Mouse (Mus musculus) limb, embryonic 15.5 days (tissue): ENCODE data around the gene Tmem81. TPM values are rescaled to one million over a fixed set of nuclear protein-coding genes. Genes with fewer than 3 reads are reported as not detected.
"Not testable (repeated sequence)": the region's sequence is repeated elsewhere in the genome, so short reads cannot be mapped to it uniquely, and the experiment has no call there.

ENCODE experiments used
- ATAC-seq: fragments of 200-750 bp; cut with Nextera tagmentation; 2 replicates; pipeline ENCODE4 v1.8.0; 2017; ENCODE audit warnings: low read depth, moderate TSS enrichment; ENCODE audit not compliant: insufficient number of reproducible peaks, low FRiP score, low TSS enrichment
- H3K27ac ChIP-seq: fragments of 300-500 bp; sonication (generic); 2 replicates; pipeline ENCODE4 v1.5.1; 2015; ENCODE audit warnings: moderate library complexity, mild to moderate bottlenecking, inconsistent platforms
- H3K27me3 ChIP-seq: fragments of 300-500 bp; sonication (generic); 2 replicates; pipeline ENCODE4 v1.6.1; 2015; ENCODE audit warnings: inconsistent platforms
- H3K36me3 ChIP-seq: fragments of 300-500 bp; sonication (generic); 2 replicates; pipeline ENCODE4 v1.6.1; 2015; ENCODE audit warnings: inconsistent platforms
- H3K4me1 ChIP-seq: fragments of 300-500 bp; sonication (generic); 2 replicates; pipeline ENCODE4 v1.6.1; 2015; ENCODE audit warnings: inconsistent platforms
- H3K4me2 ChIP-seq: fragments of 300-500 bp; sonication (generic); 2 replicates; pipeline ENCODE4 v1.6.1; 2015; ENCODE audit warnings: mild to moderate bottlenecking, inconsistent platforms
- H3K4me3 ChIP-seq: fragments of 300-500 bp; sonication (generic); 2 replicates; pipeline ENCODE4 v1.5.1; 2015; ENCODE audit warnings: mild to moderate bottlenecking, inconsistent platforms
- H3K9ac ChIP-seq: fragments of 300-500 bp; sonication (generic); 2 replicates; pipeline ENCODE4 v1.6.1; 2015; ENCODE audit warnings: inconsistent platforms
- H3K9me3 ChIP-seq: fragments of 300-500 bp; sonication (generic); 2 replicates; pipeline ENCODE4 v1.6.1; 2016; ENCODE audit warnings: inconsistent platforms
- WGBS: fragments of 180-500 bp; shearing (Covaris S2); methylation state at CpG from one replicate; pipeline ENCODE4 v1.1.7; 2015; 5-methylcytosine and 5-hydroxymethylcytosine counted together
- polyA plus RNA-seq: library from polyadenylated mRNA; unstranded; fragments of >200 nt; fragmentation: Nextera tagmentation; extraction: Ambion mirVana; gene quantifications from 2 replicates; pipeline ENCODE4 v1.2.1, GENCODE M21; 2015

Tmem81 gene
- 1.3 TPM in 2 replicates for polyA plus RNA-seq

GRCm38 (mm10) chr1:132506058-132506457 is at the start of gene Tmem81:
TSS of gene Tmem81 (plus strand) at chr1:132506230.
- Histone ChIP-seq H3K9ac (no peak within 1 kb of the TSS), H3K4me3 (no peak within 1 kb of the TSS), H3K4me2 (no peak within 1 kb of the TSS), H3K4me1 (no peaks in the 10 kb centered on the region), H3K36me3 (peaks cover 71% of the 10 kb centered on the region), H3K27ac (no peak within 1 kb of the TSS), H3K9me3 (no peaks in the 10 kb centered on the region), H3K27me3 (no peaks in the 10 kb centered on the region)
- WGBS: 90% methylated on average over 7 of the region's 7 CpGs
- ATAC-seq: no peak

GRCm38 (mm10) chr1:132464651-132465050 is 41.4 kb upstream of the Tmem81 start:
- no peak for ATAC-seq
- Histone ChIP-seq H3K27ac (no peak overlapping the region), H3K9me3 (no peaks in the 10 kb centered on the region), H3K9ac (no peak overlapping the region), H3K27me3 (no peaks in the 10 kb centered on the region), H3K4me2 (no peak overlapping the region), H3K4me1 (0 out of 2 replicates have a peak, but pooled peaks cover 3% of the 10 kb centered on the region), H3K36me3 (peaks cover 59% of the 10 kb centered on the region), H3K4me3 (no peak overlapping the region)
- WGBS: 51% methylated on average over 5 of the region's 5 CpGs

GRCm38 (mm10) chr1:132468926-132469325 is 37.1 kb upstream of the Tmem81 start:
- no peak for ATAC-seq
- Histone ChIP-seq H3K27ac (no peak overlapping the region), H3K4me3 (no peak overlapping the region), H3K4me1 (0 out of 2 replicates have a peak, but pooled peaks cover 3% of the 10 kb centered on the region), H3K36me3 (peaks cover 25% of the 10 kb centered on the region), H3K9me3 (no peaks in the 10 kb centered on the region), H3K27me3 (no peaks in the 10 kb centered on the region), H3K9ac (no peak overlapping the region), H3K4me2 (no peak overlapping the region)

DNA sequence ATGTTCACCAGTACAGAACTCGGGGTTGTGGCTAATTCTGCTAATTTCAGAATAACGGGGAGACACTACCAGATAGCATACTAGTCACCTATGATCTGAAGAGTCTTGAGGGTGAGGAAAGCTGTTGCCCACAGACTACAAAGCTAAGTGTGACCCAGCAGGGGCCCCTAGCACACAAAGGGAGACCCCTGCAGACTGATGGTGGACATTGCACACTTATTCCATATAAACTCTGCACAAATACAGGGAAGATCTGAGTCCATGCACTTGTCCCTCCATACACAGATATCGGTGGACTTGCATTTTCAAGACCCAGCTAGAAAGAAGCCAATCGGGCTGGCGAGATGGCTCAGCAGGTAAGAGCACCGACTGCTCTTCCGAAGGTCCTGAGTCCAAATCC is 36.5 kb upstream of the Tmem81 start:
- WGBS: 90% methylated on average over 7 of the region's 7 CpGs
- H3K4me1 ChIP-seq: 0 out of 2 replicates have a peak, but pooled peaks cover 4% of the 10 kb centered on the region
- H3K27me3 ChIP-seq: no peaks in the 10 kb centered on the region
- no peak overlapping the region for H3K9ac ChIP-seq
- H3K4me2 ChIP-seq: no peak overlapping the region
- no peaks in the 10 kb centered on the region for H3K9me3 ChIP-seq
- H3K4me3 ChIP-seq: no peak overlapping the region
- peaks cover 19% of the 10 kb centered on the region for H3K36me3 ChIP-seq
- H3K27ac ChIP-seq: no peak overlapping the region
- no peak for ATAC-seq

DNA sequence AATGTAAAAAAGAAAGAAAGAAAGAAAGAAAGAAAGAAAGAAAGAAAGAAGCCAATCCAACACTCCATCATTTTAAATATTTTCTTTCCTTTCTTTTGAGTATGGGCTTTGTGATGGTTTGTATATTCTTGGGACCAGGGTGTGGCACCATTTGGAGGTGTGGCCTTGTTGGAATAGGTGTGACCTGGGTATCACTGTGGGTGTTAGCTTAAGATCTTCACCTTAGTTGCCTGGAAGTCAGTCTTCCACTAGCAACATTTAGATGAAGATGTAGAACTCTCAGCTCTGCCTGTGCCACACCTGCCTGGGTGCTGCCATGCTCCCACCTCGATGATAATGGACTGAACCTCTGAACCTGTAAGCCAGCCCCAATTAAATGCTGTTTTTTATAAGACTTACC is 36.0 kb upstream of the Tmem81 start:
- peaks cover 14% of the 10 kb centered on the region for H3K36me3 ChIP-seq
- H3K4me2 ChIP-seq, ATAC-seq, H3K4me3 ChIP-seq, H3K9me3 ChIP-seq, H3K27ac ChIP-seq, H3K4me1 ChIP-seq, H3K27me3 ChIP-seq, H3K9ac ChIP-seq: not testable (repeated sequence)
- whole genome bisulfite sequencing: 77% methylated on average over 1 of the region's 1 CpGs

DNA sequence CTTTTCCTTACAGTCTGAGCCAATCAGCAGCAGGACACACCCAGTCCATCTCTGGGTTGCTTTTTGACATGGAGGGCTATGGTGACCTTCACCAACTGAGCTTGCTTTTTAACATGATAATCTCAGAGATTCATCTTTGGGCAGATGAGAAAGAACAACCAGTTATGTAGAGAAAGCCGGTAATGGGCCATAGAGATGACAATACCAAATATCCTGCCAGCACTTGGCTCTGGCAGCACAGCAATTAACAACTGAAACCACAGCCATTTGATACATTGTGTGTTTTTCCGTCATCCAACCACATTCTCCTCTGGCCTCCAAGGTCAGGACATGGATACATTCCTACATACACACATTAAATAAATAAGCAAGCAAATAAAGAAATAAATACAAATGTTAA is 35.0 kb upstream of the Tmem81 start:
- H3K4me1 ChIP-seq: peaks cover 11% of the 10 kb centered on the region; the same call in 1 of the 2 replicates
- peaks cover 6% of the 10 kb centered on the region; the same call in 1 of the 2 replicates for H3K36me3 ChIP-seq
- H3K4me3 ChIP-seq: no peak overlapping the region
- H3K27me3 ChIP-seq: no peaks in the 10 kb centered on the region
- WGBS: 83% methylated on average over 2 of the region's 2 CpGs
- H3K9me3 ChIP-seq: no peaks in the 10 kb centered on the region
- no peak overlapping the region for H3K9ac ChIP-seq
- H3K27ac ChIP-seq: no peak overlapping the region
- no peak for ATAC-seq
- no peak overlapping the region for H3K4me2 ChIP-seq

DNA sequence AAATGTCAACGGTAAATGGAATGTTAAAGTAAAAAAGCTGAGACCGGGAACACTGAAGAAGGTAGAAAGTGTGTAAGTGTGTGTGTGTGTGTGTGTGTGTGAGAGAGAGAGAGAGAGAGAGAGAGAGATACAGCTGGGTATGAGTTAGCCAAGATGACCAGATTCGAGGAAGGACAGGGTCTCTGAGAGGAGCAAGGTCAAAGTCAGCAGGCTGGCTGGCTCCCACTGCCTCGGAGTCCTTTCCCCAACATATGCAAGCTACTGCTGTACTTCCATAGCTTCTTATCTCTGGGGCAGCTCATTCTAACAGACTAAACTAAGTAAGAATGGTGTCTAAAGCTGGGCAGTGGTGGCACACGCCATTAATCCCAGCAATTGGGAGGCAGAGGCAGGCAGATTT is 34.5 kb upstream of the Tmem81 start:
- ATAC-seq: no peak
- 89% methylated on average over 5 of the region's 5 CpGs for WGBS
- H3K36me3 ChIP-seq: 0 out of 2 replicates have a peak, but pooled peaks cover 6% of the 10 kb centered on the region
- no peak overlapping the region for H3K4me2 ChIP-seq
- H3K9me3 ChIP-seq: no peaks in the 10 kb centered on the region
- peaks cover 11% of the 10 kb centered on the region; the same call in 1 of the 2 replicates for H3K4me1 ChIP-seq
- no peak overlapping the region for H3K9ac ChIP-seq
- no peak overlapping the region for H3K4me3 ChIP-seq
- H3K27me3 ChIP-seq: no peaks in the 10 kb centered on the region
- H3K27ac ChIP-seq: no peak overlapping the region

- WGBS: 54% methylated on average over 5 of the region's 5 CpGs
- Histone ChIP-seq H3K9me3 (no peaks in the 10 kb centered on the region), H3K36me3 (no peaks in the 10 kb centered on the region), H3K9ac (no peak overlapping the region), H3K27me3 (no peaks in the 10 kb centered on the region), H3K4me3 (no peak overlapping the region), H3K4me1 (peaks cover 8% of the 10 kb centered on the region; the same call in 1 of the 2 replicates), H3K27ac (no peak overlapping the region), H3K4me2 (no peak overlapping the region)
- ATAC-seq: no peak
These were observed 33.5 kb upstream of the Tmem81 start for GRCm38 (mm10) chr1:132472537-132472936.

- no peak overlapping the region; the same call in 1 of the 2 replicates for H3K27ac ChIP-seq
- no peak for ATAC-seq
- no peaks in the 10 kb centered on the region for H3K27me3 ChIP-seq
- H3K4me3 ChIP-seq: no peak overlapping the region
- no peaks in the 10 kb centered on the region for H3K36me3 ChIP-seq
- no peak overlapping the region for H3K4me2 ChIP-seq
- H3K4me1 ChIP-seq: peaks cover 23% of the 10 kb centered on the region
- no peaks in the 10 kb centered on the region for H3K9me3 ChIP-seq
- WGBS: 82% methylated on average over 1 of the region's 1 CpGs
- H3K9ac ChIP-seq: no peak overlapping the region
These were observed 31.5 kb upstream of the Tmem81 start for GRCm38 (mm10) chr1:132474496-132474895.

DNA sequence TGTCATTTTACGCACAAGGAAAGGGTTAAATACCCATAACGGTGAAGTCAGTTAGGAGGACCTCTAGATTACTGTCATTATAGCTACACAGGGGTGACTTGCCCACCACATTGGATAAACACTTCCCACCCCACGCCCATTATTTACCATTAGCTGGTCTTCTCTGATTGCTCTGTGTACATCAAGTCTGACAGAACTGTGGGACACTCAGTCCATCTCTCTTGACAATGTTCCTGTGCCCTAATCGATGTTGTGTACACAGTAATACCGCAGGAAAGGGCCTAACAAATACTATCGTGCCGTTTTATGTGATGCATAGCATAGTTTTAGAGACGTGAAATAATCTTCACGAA is 29.5 kb upstream of the Tmem81 start:
- Histone ChIP-seq H3K4me1 (peaks cover 26% of the 10 kb centered on the region), H3K36me3 (no peaks in the 10 kb centered on the region), H3K4me2 (peak overlapping the region; percentile 57), H3K9me3 (no peaks in the 10 kb centered on the region), H3K4me3 (peak overlapping the region; percentile 81), H3K9ac (peak overlapping the region; percentile 32), H3K27me3 (no peaks in the 10 kb centered on the region), H3K27ac (peak overlapping the region; percentile 81)
- WGBS: 4% methylated on average over 9 of the region's 9 CpGs
- ATAC-seq: 0 out of 2 replicates have a peak, but pooled peaks have one; percentile 44

- under 1% methylated on average over 43 of the region's 43 CpGs for WGBS
- Histone ChIP-seq H3K27me3 (no peaks in the 10 kb centered on the region), H3K9me3 (no peaks in the 10 kb centered on the region), H3K4me2 (peak within 1 kb of the TSS; percentile 57), H3K9ac (peak within 1 kb of the TSS; percentile 63), H3K4me1 (peaks cover 26% of the 10 kb centered on the region), H3K27ac (peak within 1 kb of the TSS; percentile 81), H3K36me3 (no peaks in the 10 kb centered on the region), H3K4me3 (peak within 1 kb of the TSS; percentile 81)
- peak; percentile 80 for ATAC-seq
These were observed 28.9 kb upstream of the Tmem81 start, which contains the start of gene Rbbp5 for GRCm38 (mm10) chr1:132476928-132477691. TSS of gene Rbbp5 (plus strand) at chr1:132477365.

DNA sequence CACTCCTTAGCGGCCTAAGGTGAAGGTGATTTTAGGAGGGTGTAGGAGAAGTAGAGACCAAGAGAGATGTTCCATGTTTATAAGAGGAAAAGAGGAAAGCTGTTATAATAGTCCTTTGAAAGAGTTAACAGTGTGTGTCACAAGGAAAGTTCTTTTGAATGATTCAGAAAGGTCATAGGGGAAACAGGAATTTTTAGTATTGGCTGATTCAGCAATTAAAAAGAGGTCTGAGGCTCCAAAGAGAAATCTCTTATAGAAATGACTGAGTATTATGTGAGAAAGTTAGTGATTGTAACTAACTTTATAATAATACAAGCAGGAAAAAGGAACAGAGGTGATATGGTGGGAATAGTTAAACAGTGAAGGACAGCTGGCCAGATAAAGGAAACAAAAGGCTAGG is 26.6 kb upstream of the Tmem81 start:
- H3K9ac ChIP-seq: no peak overlapping the region
- H3K4me2 ChIP-seq: no peak overlapping the region
- H3K27ac ChIP-seq: no peak overlapping the region
- H3K4me3 ChIP-seq: no peak overlapping the region
- 0 out of 2 replicates have a peak, but pooled peaks cover 2% of the 10 kb centered on the region for H3K36me3 ChIP-seq
- no peaks in the 10 kb centered on the region for H3K9me3 ChIP-seq
- H3K27me3 ChIP-seq: no peaks in the 10 kb centered on the region
- WGBS: 78% methylated on average over 1 of the region's 1 CpGs
- peaks cover 26% of the 10 kb centered on the region for H3K4me1 ChIP-seq
- no peak for ATAC-seq
